Mouse (Mus musculus) thymus, postnatal 36 days (tissue): Measurements from ENCODE around the gene BC035044.
"Not testable (repeated sequence)": the region's sequence is repeated elsewhere in the genome, so short reads cannot be mapped to it uniquely, and the experiment has no call there.

Source experiments
- DNase-seq, 2 experiments: peaks; one replicate each; pipeline ENCODE4 v3.0.0; 2022; ENCODE audit warnings: mixed read lengths in 2 of 2

The BC035044 gene

GRCm38 (mm10) chr6:128829837-128830236 lies 61.1 kb downstream of the BC035044 start:
- DNase-seq: no peak

DNA sequence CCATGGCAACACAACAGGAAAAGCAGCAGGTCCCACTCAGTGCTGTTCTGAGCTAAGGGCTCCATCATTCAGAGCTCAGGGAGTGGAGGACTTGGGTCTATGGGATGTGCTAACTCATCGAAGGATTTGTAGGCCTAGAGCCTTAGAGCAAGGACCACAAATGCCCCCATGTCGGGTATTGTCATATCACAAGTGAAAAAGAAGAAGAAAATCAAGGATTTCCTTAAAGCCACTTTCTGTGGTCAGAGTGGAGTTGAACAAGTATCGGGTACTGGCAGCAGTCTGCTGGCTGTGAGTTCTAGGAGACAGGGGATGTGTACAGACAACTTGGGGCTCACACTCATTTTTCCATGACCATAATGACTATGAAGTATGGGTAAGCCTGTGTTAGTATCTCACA lies 64.1 kb downstream of the BC035044 start:
- DNase-seq: no peak

GRCm38 (mm10) chr6:128826132-128826531 lies 64.8 kb downstream of the BC035044 start, which contains the start of the genes Gm44511 and Klrb1b:
Gene Gm44511 (minus strand): TSS chr6:128826315.
Gene Klrb1b (minus strand): TSS chr6:128826331.
- DNase-seq: no peak

GRCm38 (mm10) chr6:128818083-128818802 lies 72.7 kb downstream of the BC035044 start:
- no peak for DNase-seq

DNA sequence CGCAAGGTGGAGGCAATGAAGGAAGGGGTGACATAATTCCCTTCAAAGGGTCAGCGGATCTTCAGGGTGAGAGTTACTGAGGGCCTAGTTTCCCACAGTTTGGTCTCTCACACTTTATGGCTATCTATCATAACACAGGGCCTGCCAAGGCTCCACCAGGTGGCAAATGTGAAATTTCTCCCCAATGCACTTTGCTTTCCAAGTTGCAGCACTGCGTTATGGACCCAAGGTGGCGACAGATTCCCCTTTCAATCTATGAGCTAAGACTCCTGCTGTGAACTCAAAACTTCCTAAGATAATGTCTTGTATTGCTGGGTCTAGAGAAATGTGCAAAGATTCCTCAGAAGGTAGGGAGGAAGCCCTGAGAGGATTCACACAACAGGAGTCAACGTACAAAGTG lies 82.4 kb downstream of the BC035044 start:
- DNase-seq: peak; percentile 72 to 75

DNA sequence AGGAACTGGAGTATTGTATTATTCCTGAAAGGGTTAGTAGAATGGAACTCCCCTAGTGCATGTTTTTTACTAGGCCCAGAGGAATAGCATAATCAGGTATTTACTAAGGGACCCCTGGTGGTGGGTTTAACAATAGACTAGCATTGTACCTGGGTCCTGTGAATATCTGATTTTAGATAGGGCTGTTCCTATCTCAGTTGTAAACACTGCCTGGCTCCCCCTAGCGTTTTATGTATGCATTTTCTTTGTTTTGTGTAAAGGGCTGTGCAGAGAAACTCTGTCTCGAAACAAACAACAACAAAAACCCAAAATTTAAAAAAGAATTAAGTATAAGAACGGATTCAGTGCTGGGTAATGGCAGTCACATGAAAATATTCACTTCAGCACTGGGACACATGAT lies 83.9 kb downstream of the BC035044 start:
- no peak for DNase-seq

GRCm38 (mm10) chr6:128804823-128805640 lies 85.9 kb downstream of the BC035044 start:
- peak; percentile 58 to 67 for DNase-seq

DNA sequence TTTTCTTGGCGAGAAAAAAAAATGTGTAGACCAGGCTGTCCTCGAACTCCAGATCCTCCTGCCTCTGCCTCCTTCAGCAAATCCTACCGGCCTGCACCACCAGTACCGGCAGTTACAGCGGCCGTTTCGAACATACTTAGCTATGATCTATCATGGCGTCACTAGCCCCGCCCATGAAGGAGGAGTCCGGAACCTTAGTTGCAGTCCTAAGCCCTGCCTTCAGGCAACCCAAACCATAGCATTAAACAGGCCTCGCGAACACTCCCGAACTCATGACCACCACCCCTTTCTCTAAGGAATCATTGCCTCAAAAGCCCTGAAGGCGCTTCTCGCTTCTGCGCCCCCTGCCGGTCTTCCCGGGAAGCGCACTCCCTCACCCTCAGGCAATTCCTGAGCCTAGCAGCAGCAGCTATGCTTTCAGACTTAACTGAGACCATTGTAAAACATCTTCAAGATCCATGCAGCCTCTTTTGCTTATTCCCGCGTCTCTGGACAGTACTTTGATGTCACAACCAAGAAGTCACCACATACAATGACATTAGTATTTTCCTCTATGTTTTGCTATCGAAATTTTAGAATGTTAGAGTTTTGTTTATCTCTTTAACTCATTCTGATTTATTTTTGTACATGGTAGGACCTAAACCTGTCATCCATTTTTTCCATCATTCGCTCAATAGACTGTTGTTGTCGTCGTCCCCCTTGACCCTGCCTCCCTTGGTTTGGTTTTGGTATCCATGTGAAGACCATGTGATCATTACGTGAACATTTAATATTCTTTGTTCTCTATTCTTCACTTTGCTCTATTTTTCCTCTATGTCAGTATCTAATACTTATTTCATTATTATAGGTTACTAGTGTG lies 87.7 kb downstream of the BC035044 start:
- peak; percentile 92 for DNase-seq

GRCm38 (mm10) chr6:128802557-128802956 lies 88.4 kb downstream of the BC035044 start:
- DNase-seq: no peak

DNA sequence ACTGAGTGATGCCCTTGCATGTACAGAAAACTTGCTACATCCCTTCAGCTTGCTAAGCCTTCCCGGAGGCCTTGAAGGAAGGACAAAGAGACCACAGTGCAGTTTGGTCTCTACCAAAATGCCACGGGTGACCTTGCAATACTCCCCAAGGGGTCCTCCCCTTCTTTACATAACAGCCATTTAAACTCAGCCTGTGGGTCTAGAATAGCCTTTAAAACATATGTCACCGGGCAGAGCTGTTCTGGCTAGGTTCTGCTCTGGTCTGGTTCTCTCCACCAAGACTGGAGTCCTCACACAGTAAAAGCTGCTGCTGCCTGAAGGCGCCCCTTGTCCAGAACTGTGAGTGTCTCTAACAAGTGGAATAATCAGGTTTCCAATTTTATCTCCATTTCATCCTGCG lies 90.2 kb downstream of the BC035044 start:
- DNase-seq: not testable (repeated sequence)

GRCm38 (mm10) chr6:128799896-128800270 lies 91.0 kb downstream of the BC035044 start:
- DNase-seq: no peak

DNA sequence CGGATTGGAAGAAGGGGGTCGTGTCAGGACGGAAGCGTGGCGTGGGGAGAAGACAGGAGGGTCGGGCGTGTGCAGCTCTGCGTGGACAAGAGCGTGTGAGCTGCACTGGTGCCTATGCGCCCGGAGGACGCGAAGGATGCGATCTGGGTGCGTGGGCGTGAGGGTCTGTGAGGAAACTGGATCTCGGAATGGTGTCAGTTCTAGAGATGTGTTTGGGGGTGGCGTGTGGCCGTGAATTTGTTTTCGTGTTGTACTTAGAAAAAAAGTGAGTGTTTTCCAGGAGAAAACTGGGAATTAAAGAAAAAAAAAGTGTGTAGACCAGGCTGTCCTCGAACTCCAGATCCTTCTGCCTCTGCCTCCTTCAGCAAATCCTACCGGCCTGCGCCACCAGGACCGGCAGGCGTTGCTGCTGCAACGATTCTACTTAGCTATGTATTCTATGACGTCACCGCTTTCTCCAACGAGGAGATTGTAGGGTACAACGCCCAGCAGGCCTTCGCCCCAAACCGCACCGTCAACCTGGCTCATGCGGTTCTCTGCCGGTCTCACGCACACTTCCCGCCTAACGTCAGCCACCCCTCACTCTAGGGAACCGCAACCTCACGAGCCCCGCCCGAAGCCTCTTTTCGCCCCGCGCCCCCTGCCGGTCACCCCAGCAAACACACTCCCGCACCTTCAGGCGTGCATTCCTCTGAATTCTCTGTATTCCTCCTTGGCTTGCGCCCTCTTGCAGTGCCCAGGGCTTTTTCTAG lies 91.6 kb downstream of the BC035044 start:
- peak; percentile 76 to 80 for DNase-seq
